Mouse (Mus musculus): Measurements from ENCODE around the gene Ror1. TPM values are rescaled to one million over a fixed set of nuclear protein-coding genes. Genes with fewer than 3 reads are reported as not detected.

Ror1 gene
- polyA plus RNA-seq, 1 experiment from 2014 or later: 14.0 TPM

- H3K27ac ChIP-seq: no peak overlapping the region
- no peaks in the 10 kb centered on the region; the same call in 1 of the 2 replicates for H3K36me3 ChIP-seq
- H3K9me3 ChIP-seq (replicated peaks): no peaks in the 10 kb centered on the region
- peaks cover 7% of the 10 kb centered on the region; the same call in 1 of the 2 replicates for H3K4me1 ChIP-seq
- 76% methylated on average over 4 of the region's 4 CpGs for WGBS
- DNase-seq (ENCODE audit: low spot score): no peak
- no peak overlapping the region for H3K4me3 ChIP-seq
- no peaks in the 10 kb centered on the region for H3K27me3 ChIP-seq (ENCODE audit: low read depth, poor library complexity, severe bottlenecking)
Observed at GRCm38 (mm10) chr4:100328361-100328970, 232.9 kb downstream of the Ror1 start.

GRCm38 (mm10) chr4:100335168-100335567 is 239.6 kb downstream of the Ror1 start:
- no peaks in the 10 kb centered on the region for H3K27me3 ChIP-seq (ENCODE audit: low read depth, poor library complexity, severe bottlenecking)
- no peak for DNase-seq (ENCODE audit: low spot score)
- H3K4me3 ChIP-seq: no peak overlapping the region
- H3K4me1 ChIP-seq: peaks cover 11% of the 10 kb centered on the region
- WGBS: 52% methylated on average over 2 of the region's 2 CpGs
- H3K36me3 ChIP-seq: peaks cover 5% of the 10 kb centered on the region; the same call in 1 of the 2 replicates
- H3K27ac ChIP-seq: no peak overlapping the region
- no peaks in the 10 kb centered on the region for H3K9me3 ChIP-seq (replicated peaks)

- H3K4me1 ChIP-seq: no peaks in the 10 kb centered on the region
- no peak overlapping the region for H3K27ac ChIP-seq
- 0 out of 2 replicates have a peak, but pooled peaks cover 5% of the 10 kb centered on the region for H3K36me3 ChIP-seq
- no peak overlapping the region for H3K4me3 ChIP-seq
- WGBS: 90% methylated on average over 3 of the region's 3 CpGs
- H3K9me3 ChIP-seq (replicated peaks): no peaks in the 10 kb centered on the region
- H3K27me3 ChIP-seq (ENCODE audit: low read depth, poor library complexity, severe bottlenecking): no peaks in the 10 kb centered on the region
- DNase-seq (ENCODE audit: low spot score): no peak
Observed at GRCm38 (mm10) chr4:100347791-100348190, 252.2 kb downstream of the Ror1 start.

GRCm38 (mm10) chr4:100350106-100350795 is 254.7 kb downstream of the Ror1 start:
- WGBS: 87% methylated on average over 7 of the region's 7 CpGs
- 0 out of 2 replicates have a peak, but pooled peaks cover 5% of the 10 kb centered on the region for H3K36me3 ChIP-seq
- H3K27ac ChIP-seq: no peak overlapping the region
- DNase-seq (ENCODE audit: low spot score): no peak
- no peaks in the 10 kb centered on the region for H3K9me3 ChIP-seq (replicated peaks)
- H3K4me3 ChIP-seq: no peak overlapping the region
- H3K27me3 ChIP-seq (ENCODE audit: low read depth, poor library complexity, severe bottlenecking): no peaks in the 10 kb centered on the region
- H3K4me1 ChIP-seq: no peaks in the 10 kb centered on the region

- no peaks in the 10 kb centered on the region for H3K9me3 ChIP-seq (replicated peaks)
- H3K4me3 ChIP-seq: no peak overlapping the region
- no peak overlapping the region for H3K27ac ChIP-seq
- H3K36me3 ChIP-seq: 0 out of 2 replicates have a peak, but pooled peaks cover 5% of the 10 kb centered on the region
- DNase-seq (ENCODE audit: low spot score): peak; percentile 7
- no peaks in the 10 kb centered on the region for H3K27me3 ChIP-seq (ENCODE audit: low read depth, poor library complexity, severe bottlenecking)
- peaks cover 6% of the 10 kb centered on the region; the same call in 1 of the 2 replicates for H3K4me1 ChIP-seq
Observed at GRCm38 (mm10) chr4:100351797-100352290, 256.3 kb downstream of the Ror1 start.

GRCm38 (mm10) chr4:100355566-100355965 is 260.0 kb downstream of the Ror1 start:
- no peak overlapping the region for H3K27ac ChIP-seq
- H3K27me3 ChIP-seq (ENCODE audit: low read depth, poor library complexity, severe bottlenecking): no peaks in the 10 kb centered on the region
- 85% methylated on average over 5 of the region's 5 CpGs for WGBS

GRCm38 (mm10) chr4:100357881-100358589 is 262.4 kb downstream of the Ror1 start:
- no peaks in the 10 kb centered on the region for H3K9me3 ChIP-seq (replicated peaks)
- no peaks in the 10 kb centered on the region for H3K27me3 ChIP-seq (ENCODE audit: low read depth, poor library complexity, severe bottlenecking)
- WGBS: 83% methylated on average over 4 of the region's 4 CpGs
- no peaks in the 10 kb centered on the region for H3K36me3 ChIP-seq
- peaks cover 6% of the 10 kb centered on the region; the same call in 1 of the 2 replicates for H3K4me1 ChIP-seq
- no peak overlapping the region for H3K4me3 ChIP-seq
- no peak for DNase-seq (ENCODE audit: low spot score)
- no peak overlapping the region for H3K27ac ChIP-seq

More at GRCm38 (mm10) chr4:100355566-100355965, 260.0 kb downstream of the Ror1 start:
- Histone ChIP-seq H3K9me3 (replicated peaks) (no peaks in the 10 kb centered on the region), H3K36me3 (0 out of 2 replicates have a peak, but pooled peaks cover 3% of the 10 kb centered on the region), H3K4me1 (peaks cover 6% of the 10 kb centered on the region; the same call in 1 of the 2 replicates), H3K4me3 (no peak overlapping the region)
- peak; percentile 31 for DNase-seq (ENCODE audit: low spot score)

- H3K4me1 ChIP-seq: peaks cover 14% of the 10 kb centered on the region
- DNase-seq (ENCODE audit: low spot score): peak; percentile 13
- no peaks in the 10 kb centered on the region for H3K27me3 ChIP-seq (ENCODE audit: low read depth, poor library complexity, severe bottlenecking)
- H3K9me3 ChIP-seq (replicated peaks): no peaks in the 10 kb centered on the region
- no peaks in the 10 kb centered on the region for H3K36me3 ChIP-seq
- no peak overlapping the region for H3K27ac ChIP-seq
- H3K4me3 ChIP-seq: no peak overlapping the region
- WGBS: 90% methylated on average over 7 of the region's 7 CpGs
Observed at GRCm38 (mm10) chr4:100363666-100364065, 268.1 kb downstream of the Ror1 start.

- Histone ChIP-seq H3K9me3 (replicated peaks) (no peaks in the 10 kb centered on the region), H3K36me3 (no peaks in the 10 kb centered on the region), H3K27me3 (ENCODE audit: low read depth, poor library complexity, severe bottlenecking) (no peaks in the 10 kb centered on the region), H3K4me3 (no peak overlapping the region), H3K27ac (no peak overlapping the region), H3K4me1 (peaks cover 18% of the 10 kb centered on the region)
- 65% methylated on average over 2 of the region's 2 CpGs for WGBS
- no peak for DNase-seq (ENCODE audit: low spot score)
Observed at GRCm38 (mm10) chr4:100368691-100369090, 273.1 kb downstream of the Ror1 start.

GRCm38 (mm10) chr4:100369541-100370174 is 274.1 kb downstream of the Ror1 start:
- no peaks in the 10 kb centered on the region for H3K27me3 ChIP-seq (ENCODE audit: low read depth, poor library complexity, severe bottlenecking)
- H3K9me3 ChIP-seq (replicated peaks): no peaks in the 10 kb centered on the region
- no peak overlapping the region for H3K4me3 ChIP-seq
- DNase-seq (ENCODE audit: low spot score): no peak
- H3K36me3 ChIP-seq: no peaks in the 10 kb centered on the region
- H3K27ac ChIP-seq: no peak overlapping the region
- WGBS: 92% methylated on average over 7 of the region's 7 CpGs
- H3K4me1 ChIP-seq: peaks cover 13% of the 10 kb centered on the region

GRCm38 (mm10) chr4:100372806-100373205 is 277.2 kb downstream of the Ror1 start:
- WGBS: 59% methylated on average over 11 of the region's 11 CpGs
- H3K27me3 ChIP-seq (ENCODE audit: low read depth, poor library complexity, severe bottlenecking): no peaks in the 10 kb centered on the region
- no peak for DNase-seq (ENCODE audit: low spot score)
- no peaks in the 10 kb centered on the region for H3K36me3 ChIP-seq
- no peaks in the 10 kb centered on the region for H3K9me3 ChIP-seq (replicated peaks)
- no peak overlapping the region for H3K27ac ChIP-seq
- peaks cover 13% of the 10 kb centered on the region for H3K4me1 ChIP-seq
- H3K4me3 ChIP-seq: no peak overlapping the region

GRCm38 (mm10) chr4:100373780-100374179 is 278.2 kb downstream of the Ror1 start:
- no peaks in the 10 kb centered on the region for H3K9me3 ChIP-seq (replicated peaks)
- DNase-seq (ENCODE audit: low spot score): no peak
- no peak overlapping the region for H3K27ac ChIP-seq
- 82% methylated on average over 4 of the region's 4 CpGs for whole genome bisulfite sequencing
- no peaks in the 10 kb centered on the region for H3K36me3 ChIP-seq
- no peaks in the 10 kb centered on the region for H3K27me3 ChIP-seq (ENCODE audit: low read depth, poor library complexity, severe bottlenecking)
- H3K4me3 ChIP-seq: no peak overlapping the region
- peaks cover 4% of the 10 kb centered on the region for H3K4me1 ChIP-seq

All from limb, embryonic 10.5 days (tissue).